Mouse (Mus musculus) urinary bladder, adult 2 months (tissue): ENCODE data around the gene Dclk1. TPM values are rescaled to one million over a fixed set of nuclear protein-coding genes. Genes with fewer than 3 reads are reported as not detected.

Experiments
- DNase-seq: peaks from one replicate; pipeline ENCODE4 v3.0.0; 2022; ENCODE audit warnings: low spot score
- polyA plus RNA-seq: library from polyadenylated mRNA; depleted of rRNA; stranded (reverse); fragments of >200 nt; gene quantifications from 2 replicates; pipeline ENCODE4 v1.2.3, GENCODE M21; 2012

The Dclk1 gene
- polyA plus RNA-seq, 1 experiment = 2.6 TPM

DNA sequence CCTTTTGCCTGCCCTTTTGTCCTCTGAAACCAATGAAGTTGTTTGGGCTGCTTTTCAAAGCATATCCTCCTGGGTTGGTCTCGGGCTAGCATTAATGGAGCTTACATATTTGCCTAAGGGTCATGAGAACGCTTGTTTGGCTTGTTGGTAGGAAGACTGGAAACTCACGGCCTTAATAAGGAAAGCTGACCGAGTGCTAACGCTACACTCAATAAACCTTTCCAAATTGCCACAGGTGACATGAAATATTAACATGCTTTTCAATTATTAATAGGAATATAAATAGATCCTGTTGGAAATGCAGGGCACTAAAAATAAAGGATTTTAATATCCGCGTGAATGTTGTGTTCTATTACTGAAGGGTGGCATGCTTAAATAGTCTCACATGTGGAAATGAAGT, 257.1 kb downstream of the Dclk1 start:
- DNase-seq = no peak

DNA sequence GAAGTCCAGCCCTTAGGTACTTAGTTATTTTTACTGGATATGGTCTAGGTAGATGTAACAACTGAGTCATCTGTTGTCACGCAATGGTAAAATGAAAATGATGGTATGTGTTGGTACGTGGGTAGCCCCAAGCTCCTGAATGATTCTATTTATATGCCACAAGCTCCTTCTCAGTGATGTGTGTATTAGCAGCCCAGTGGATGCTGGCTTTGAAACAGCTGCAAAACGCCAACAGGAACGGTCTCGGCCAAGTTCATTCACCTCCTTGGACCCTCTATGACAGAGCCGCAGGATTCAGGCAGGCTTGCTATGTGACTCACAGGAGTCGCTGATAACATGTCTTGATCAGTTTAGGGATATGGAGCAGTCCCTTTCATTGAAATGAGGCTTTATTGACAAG, 268.0 kb downstream of the Dclk1 start:
- DNase-seq = no peak

DNA sequence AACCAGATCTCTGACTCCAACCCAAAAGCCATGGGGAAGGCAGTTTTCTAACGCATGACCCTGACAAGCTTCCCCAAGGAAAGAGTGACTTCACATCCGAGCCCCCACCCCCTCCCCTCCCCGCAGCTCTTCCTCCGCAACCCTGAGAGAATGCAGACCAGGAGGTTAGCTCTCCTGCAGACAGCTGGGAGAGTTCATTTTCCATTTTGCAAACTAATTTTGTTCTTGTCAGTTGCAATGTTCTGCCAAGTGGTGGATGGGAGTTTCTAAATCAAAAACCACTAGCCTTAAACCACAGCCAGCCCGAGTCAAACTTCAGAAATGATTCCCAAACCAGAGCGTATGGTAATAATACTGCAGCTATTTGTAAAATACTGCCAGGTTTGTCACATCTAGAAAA, 269.5 kb downstream of the Dclk1 start:
- no peak for DNase-seq

DNA sequence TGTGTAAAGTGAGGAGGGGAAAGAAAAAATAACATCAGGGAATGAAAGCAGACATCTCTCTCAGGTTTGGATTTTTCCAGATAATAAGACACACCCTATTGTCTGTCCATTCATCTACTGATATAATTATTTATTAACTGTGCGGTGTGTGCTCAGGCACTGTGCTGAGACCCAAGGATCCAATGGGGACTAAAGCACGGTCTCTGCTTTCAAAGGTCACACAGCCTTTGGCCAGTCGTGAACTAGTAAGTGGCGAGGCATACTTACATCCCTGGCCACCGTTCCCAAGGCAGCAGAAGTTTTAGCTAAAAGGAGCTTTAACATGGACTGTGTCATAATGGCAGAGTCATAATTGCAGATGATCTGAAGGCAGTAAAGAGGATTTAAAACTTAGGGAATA, 273.8 kb downstream of the Dclk1 start:
- no peak for DNase-seq

DNA sequence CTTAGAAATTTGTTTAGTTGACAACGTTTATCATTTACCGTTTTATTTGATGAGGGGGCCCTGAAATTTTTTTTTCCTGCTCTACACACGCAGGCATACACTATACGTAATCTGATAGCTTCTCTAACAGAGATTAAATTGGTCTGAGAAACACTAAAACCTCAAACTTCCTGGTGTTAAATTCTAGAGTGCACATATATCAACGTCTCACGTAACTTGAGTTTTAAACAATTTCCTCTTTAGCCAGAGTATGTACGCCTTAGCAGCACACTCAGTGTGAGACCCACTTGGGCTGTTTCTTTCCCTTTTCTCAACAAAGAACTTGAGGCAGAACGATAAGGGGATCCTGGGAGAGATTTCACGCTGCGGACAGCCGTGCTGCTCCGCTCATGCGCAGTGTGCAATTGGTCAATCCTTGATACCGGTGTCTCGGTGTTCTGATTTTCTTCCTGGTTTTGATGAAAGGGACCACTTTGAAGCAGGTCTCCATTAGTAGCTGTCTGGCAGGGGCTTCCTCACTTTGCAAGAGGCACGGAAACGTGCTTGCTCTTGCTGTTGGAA, 275.4 kb downstream of the Dclk1 start:
- DNase-seq = no peak

DNA sequence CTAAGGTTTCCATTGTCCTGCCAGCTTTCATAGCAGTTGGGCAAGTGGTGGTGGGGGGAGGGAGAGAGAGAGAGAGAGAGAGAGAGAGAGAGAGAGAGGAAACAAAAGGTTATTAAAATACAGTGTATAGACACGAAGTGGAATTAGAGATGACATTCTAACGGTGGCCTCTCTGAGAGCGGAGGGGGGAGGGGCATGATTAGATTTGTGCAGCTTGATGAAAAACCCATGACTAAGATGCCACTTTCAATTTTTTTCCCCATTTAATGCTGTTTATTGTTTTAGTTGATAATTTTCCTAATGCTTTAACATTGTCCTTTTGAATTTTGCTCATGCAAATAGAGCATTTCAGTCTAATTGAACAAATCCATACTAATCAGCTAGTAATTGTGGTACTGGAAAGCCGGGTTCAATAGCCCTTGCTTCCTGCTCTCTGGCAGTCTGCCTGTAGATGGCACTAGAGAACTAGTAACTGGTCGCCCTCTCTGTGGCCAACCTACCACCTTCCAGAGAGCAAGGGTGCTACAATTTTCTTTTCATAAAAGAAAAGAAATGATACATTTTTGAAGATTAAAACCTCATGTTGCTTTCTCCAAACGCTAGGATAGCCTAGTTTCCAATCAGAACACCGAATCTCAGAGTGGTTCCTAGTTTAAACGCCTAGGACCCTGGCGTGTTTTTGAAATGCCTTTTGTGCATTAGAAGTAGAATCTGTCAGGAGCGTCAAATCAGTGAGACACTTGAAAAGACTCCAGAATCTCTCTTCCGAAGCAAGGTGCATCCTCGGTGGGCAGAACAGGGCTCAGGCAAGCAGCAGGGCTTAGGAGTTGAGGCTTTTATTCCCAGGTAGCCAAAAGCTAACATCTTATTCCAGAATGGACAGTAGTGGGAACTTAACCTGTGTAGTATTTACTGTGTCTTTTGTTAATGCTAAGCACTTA, 278.3 kb downstream of the Dclk1 start:
- no peak for DNase-seq

DNA sequence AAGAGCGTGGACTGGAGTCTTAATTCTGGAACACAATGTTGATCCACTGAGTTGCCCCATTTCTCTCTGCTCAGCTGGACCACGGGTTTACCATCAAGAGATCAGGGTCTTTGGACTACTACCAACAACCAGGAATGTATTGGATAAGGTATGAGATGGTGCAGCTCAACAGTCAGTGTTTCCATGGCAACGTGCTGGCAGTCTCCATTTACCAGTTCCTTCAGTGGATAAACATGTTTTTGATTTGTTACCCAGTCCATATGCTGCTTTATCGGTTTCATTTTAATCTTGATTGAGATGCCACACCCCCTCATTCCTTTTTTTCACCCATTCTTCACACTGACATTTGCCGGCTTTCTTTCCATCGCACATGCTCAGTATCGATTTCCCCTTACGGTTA, 279.6 kb downstream of the Dclk1 start:
- DNase-seq = no peak

DNA sequence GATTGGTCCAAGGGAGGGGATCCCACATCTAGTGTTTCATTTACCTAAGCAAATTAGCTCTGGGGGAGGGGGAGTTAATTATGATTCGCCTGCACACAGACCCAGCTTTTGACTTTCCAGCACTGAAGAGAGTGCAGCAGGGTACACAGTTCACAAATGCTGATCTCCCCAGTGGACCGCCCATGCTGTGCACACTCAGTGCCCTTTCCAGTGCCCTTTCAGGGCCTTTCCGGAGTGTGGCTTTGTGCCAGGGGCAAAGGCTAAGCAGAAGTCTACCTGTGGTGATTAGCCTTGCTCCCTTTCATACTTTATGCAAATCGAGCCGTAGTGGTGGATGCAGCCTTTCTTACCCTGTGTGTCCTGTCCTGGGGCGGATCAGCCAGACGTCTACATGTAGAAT, 281.1 kb downstream of the Dclk1 start:
- no peak for DNase-seq

DNA sequence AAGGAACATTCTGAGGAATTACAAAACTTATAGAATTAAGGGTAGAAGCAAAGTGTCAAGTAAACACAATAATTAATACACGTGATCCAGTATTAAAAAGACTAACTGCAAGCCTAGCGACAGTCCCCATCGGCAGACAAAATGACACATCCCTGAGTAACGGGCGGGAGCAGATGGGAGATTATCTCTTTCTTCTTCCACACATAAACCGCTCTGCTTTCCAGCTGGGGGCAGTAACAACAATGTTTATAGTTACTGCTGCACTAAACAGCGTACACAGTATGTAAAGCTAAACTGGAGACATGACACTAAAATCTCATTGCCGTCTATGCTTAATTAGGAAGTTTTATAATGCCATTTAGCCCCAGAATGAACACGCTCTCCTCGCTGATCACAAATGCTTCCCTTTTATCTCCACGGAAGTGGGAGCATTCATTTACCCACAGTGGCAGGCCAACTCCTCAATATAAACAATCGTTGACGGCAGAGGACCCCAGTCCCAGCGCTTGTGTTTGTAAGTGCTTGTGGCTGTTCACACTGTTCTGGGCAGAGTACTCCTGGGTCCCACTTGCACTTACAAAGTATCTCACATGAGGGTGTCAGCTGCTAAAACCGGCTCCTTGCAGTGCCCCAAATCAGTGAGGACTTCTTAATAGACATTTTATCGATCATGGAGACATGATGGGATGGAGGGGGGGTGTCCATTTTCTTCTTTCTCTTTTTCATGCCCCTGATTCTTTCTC, 281.7 kb downstream of the Dclk1 start:
- DNase-seq = no peak

DNA sequence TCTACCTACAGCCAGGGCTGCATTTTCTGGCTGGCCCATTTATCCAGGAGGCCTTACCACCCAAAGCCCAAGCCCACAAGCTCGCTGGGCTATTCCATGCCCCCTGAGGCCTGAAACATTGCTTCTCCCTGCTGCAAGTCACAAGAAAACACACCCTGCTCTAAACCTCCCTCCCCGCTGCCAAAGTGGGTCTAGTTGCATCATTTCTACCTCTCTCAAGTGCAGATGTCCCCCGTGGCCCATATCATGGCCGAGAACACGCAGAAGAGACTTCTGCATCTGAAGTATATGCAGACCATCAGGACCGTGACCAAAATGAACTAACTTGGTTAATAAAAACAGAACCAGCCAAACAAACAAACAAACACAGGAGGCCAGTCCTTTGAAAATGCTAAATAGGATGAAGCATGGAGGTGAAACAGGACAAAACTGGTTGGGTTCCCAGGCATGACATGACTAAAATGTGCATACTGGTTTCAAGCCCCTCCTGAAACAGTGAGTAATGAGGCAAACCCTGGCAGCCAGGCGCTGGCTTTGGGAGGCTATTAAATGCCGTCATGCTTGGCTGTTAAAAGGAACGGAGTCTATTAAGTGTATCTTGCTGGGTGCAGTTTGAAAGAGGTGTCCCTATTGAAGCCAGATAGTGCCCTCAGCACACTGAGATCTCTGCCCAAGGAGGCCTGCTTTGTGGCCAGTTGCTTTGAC, 282.5 kb downstream of the Dclk1 start:
- no peak for DNase-seq

DNA sequence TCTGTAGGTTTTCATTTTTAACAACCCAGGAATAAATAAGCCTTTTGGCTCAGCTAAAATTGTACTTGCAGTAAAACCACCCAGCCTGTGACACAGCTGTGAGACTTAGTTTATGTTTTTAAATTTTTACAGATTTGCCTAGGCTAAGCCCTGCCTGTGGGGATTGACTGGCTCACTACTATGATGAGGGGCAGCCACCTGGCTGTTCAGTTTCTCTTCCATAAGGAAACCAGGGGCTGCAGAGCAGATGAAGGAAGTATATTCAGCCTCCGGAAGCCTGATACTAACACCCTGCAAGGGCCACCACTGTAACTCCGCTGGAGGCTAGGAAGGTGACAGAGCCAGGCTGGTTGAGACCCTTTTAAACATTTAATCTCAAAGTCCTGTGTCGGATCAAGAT, 284.3 kb downstream of the Dclk1 start:
- no peak for DNase-seq

DNA sequence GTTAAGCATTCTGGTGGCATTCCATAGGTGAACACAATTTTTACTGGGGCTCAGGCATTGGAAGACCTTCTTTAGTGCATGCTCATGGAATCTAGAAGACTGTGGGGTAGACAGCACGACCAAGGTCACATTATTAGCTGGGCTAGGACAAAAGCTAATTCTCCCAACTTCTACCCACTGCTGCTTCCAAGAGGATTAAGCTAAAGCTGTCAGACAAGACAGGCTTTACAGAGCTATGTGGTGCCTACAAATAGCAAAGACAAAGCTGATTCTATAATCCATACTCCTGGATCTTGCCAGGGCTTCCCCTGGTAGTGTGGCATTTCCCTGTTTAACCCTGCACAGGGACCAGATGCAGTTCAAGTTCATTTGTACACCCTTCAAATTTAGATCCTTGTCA, 285.4 kb downstream of the Dclk1 start:
- DNase-seq = no peak

DNA sequence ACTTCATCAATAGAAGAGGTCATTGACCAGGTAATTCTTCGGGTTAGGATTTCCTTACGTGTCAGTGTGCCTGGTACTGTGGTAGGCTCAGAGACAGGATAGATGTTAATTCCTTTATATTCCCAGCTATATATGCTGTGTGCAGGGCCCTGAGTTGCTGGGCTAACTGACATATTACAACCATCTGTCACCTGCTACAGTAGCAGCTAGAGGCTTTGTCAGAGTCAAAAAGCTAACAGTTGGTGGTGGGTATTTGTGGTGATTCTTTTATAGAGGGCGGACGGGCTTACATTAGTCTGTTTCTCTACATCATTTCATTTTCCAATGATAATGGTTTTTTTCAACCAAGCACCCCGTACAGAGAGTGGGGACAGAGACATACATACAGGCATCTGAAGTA, 285.8 kb downstream of the Dclk1 start:
- no peak for DNase-seq

DNA sequence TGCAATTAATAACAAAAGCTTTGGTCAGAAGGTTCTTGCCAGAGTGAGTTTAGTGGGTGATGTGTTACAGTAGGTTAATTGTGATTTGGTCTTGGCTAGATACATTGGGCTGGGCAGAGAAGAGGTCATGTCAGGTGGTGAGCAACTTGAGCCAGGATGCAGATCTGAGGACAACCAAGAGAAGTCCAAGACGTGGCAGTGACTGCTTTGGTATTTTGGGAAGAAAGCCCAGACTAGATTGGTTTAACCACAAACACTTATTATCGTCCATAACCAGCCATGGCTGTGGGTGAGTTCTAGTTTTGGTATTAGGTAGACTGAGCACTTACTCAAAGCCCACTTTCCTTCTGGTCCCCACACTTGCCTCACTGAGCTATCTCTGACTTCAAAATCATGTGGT, 287.2 kb downstream of the Dclk1 start:
- no peak for DNase-seq

DNA sequence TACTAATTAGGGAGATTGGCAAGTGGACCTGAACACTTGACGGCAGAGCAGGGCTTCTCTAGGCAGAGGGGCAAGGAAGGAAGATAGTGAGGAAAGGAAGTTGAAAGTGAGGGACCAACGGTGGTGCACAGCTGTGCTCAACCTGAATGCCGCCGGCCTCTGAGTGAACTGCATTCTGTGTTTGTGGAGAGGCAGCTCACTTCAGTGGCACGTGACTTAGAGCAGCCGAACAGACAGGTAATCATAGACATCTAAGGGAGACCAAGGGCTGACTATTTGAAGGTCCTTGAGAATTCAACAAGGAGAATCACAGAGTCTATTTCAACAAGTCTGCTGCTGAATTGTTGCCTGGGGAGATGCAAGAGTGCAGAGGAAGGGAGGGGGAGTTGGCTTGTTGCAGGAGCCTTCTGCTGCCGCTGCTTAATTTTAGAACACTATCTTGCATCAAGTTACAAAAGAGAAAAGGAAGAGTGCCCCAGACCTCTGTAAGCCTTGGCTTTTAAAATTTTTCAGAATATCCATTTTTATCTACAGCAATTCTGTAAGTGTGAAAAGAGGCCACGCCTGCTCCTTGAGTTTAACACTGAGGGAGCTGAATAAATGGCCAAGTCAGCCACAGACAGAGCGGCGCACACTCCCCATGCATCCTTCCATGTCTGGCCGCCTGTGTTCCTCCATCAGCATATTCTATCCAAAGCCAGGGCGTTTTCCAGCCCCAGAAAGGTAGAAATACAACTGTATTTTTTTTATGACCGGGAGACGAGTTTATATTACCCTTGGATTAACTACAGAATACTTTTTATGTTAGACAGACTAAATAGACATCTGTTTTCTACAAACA, 289.3 kb downstream of the Dclk1 start:
- no peak for DNase-seq

DNA sequence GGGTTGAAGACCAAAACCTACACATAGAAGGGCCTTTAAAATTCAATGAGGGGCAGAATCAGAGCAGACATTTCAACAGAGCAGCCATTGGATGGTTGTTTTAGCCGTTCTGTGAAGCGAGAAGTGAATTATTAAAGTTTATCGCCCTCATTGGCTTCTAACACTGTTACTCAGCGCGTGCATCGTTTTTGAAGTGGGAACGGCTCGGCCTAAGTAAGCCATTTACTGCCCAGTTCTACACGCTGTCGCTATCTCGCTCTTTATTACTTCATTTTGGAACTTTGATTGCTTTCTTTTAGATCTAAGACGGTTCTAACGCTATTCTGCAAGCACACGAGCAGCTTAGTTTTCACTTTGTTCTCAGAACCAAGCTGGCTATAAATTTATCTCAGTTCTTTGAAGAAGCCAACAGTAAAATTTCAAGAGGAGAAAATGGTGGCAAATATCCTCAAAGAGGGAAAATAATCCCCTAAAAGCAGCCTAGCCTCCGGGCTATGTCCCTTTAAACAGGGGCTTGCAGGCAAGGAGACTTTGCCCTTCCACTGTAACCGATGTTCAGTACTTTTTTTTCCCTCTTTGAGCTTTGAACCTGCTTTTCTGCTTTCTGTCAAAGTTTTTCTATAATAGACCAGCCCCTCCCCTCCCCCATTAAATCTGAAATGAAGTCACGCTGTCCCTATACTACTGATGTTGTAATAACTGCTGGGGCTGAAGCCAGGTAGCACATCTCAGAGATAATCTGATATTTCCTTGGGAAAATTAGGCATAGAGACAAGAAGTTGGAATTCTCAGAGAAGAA, 290.2 kb downstream of the Dclk1 start:
- no peak for DNase-seq

DNA sequence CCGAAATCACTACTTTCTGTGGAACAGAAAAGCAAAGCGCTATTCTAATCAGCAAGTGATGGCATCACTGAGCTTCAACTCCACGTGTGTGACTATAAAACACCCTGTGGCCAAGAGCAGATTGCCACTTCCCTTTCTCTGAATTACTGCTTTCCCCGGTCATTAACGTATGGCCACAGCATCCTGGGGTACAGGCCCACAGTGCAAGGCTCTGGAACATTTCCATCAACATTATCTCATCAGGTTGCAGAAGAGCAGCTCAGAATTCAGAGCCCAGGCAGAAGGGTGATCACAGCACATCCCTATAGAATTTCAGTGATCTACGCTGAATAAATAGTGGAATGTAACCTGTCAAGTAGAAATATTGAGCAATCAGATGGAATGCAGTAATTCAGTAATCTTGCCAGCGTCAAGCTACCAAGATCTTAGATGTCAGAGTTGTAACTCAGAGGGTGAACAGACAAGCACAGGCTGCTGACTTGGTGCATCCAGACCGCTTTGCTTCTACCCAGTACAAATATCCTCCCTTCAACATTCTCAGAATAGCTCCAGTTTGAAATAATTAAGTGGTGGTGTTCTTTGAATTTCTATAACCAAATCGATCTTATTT, 293.5 kb downstream of the Dclk1 start:
- no peak for DNase-seq

DNA sequence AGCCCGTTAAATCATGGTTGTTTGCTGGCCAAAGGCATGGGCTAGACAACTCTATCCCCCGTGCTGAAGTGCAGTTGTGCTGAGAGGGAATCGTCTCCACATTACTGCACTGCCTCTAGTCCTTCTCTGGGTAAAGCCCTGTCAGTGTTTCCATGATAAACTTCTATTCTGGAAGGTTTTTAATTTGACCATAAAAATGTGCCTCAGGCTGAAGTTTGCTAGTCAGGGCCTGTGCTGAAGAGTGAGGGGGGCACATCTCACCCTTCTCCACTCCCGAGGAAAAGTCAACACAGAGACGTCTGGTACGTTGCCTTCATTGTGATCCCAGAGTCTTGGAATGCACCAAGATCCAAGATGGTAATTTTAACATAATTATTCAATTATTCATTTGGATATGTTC, 294.7 kb downstream of the Dclk1 start:
- no peak for DNase-seq

DNA sequence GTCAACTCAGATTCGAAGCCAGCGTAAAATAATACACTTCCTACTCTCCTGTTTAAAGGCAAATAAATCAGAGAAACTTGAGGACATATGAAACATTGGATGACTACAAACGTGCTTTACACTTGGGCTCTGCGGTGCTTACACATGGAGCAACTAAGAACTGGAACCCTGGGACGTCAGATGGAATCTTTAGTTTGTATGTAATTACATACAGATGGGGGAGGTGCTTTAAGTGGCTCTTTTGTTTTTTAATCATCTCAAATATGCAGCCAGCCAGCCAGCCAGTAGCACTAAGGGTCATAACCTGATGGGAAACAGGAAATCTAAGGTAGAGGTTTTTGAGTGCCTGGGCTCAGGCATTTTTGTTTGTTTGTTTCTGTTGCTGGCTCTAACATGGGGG, 295.6 kb downstream of the Dclk1 start:
- no peak for DNase-seq

DNA sequence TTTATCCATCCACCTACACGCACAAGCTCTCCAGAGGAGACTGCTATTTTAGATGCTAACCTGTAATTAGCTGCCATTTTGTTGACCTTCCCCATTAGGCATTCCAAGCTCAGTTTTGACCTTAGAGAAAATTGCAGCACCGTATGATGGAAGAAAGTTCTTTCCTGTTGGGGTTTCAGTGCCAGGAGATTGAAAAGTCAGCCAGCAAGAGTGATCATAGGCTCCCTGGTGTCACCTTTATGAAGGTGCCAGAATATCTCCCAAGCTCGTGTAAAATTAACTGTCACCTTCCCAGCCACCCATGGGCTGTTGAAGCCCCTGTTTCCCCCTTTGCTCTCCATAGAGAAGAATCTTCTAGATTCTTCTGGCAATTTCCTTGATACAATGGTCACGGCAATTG, 297.2 kb downstream of the Dclk1 start:
- DNase-seq = no peak
